22 mouse cellular contexts compared by ENCODE assay signal in the genomic region with DNA sequence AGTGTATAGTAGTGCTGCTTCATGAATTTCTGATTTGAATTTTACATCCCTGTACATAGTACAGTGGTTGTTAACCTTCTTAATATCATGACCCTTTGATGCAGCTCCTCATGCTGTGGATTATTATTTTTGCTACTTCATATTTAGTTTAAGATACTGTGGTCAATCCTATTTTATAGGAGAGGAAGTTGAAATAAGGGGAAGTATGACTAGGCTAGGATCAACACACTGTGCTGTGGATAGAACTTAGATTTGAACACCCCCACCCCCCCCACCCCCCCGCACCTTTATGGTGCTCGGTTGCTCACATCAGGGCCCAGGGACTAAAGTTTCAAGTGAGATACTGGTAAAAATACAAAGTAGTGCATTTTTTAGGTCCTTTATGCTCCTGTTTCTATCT. TPM values are rescaled to one million over a fixed set of nuclear protein-coding genes. Genes with fewer than 3 reads are reported as not detected.
DNase-seq lines count a peak whose midpoint lies in the region; ATAC-seq and TF ChIP-seq lines count a peak whose summit lies in the region.
"Had no signal": no experiment of that assay in that cellular context is flagged by ENCODE, and none has a peak within 500 bp of the region (broad histone marks: within the 10 kb centered on the region; RNA-seq: fewer than 3 reads in every experiment).

No protein-coding gene starts in this region.

- no peaks in the 10 kb centered on the region for H3K9me3 ChIP-seq in G1E (replicated peaks)
- H3K9me3 ChIP-seq: forebrain, embryonic 10.5 days; forebrain, embryonic 13.5 days; heart, embryonic 12.5 days; heart, embryonic 15.5 days had no signal

- TF ChIP-seq POLR2A in bone marrow macrophage, adult 2 months (IDR thresholded peaks at IDR 0.05; ENCODE audit: borderline replicate concordance, low read depth, low read length) = no peak
- no peak for TF ChIP-seq POLR2A in lung, adult 2 months (IDR thresholded peaks at IDR 0.05; ENCODE audit: borderline replicate concordance, extremely low read depth, low read depth, low read length)

- no peaks in the 10 kb centered on the region for H3K4me1 ChIP-seq in G1E (ENCODE audit: insufficient read depth, low read depth, low read length)
- peaks cover 3% of the 10 kb centered on the region for H3K4me1 ChIP-seq in bone marrow macrophage, adult 2 months (ENCODE audit: control insufficient read depth, insufficient read depth, low read length)
- H3K4me1 ChIP-seq in lung, adult 2 months (ENCODE audit: control insufficient read depth, insufficient read depth, low read length) = no peaks in the 10 kb centered on the region
- H3K4me1 ChIP-seq: forebrain, embryonic 10.5 days; forebrain, embryonic 13.5 days; heart, embryonic 12.5 days; heart, embryonic 15.5 days had no signal

- H3K36me3 ChIP-seq in G1E (replicated peaks) = peaks cover 41% of the 10 kb centered on the region

- no peaks in the 10 kb centered on the region for H3K27me3 ChIP-seq in G1E (ENCODE audit: insufficient read depth, low read length)
- H3K27me3 ChIP-seq: CH12.LX; forebrain, embryonic 13.5 days; heart, embryonic 12.5 days; heart, embryonic 15.5 days had no signal

- 84% methylated on average over 2 of the region's 2 CpGs for WGBS in lung, adult 2 months

- H3K27ac ChIP-seq in bone marrow macrophage, adult 2 months (ENCODE audit: insufficient read depth, low read depth, low read length) = peak overlapping the region; percentile 40; the same call in 1 of the 2 replicates
- H3K27ac ChIP-seq: forebrain, embryonic 10.5 days; forebrain, embryonic 13.5 days; heart, embryonic 15.5 days; hindbrain, embryonic 14.5 days; hindbrain, postnatal 0 days had no signal

- no peak for DNase-seq in G1E (ENCODE audit: low spot score)
- no peak for DNase-seq in kidney, postnatal 10 days
- DNase-seq in cerebellum, adult 8-10 months = no peak
- no peak for DNase-seq in lung, adult 2 months
- no peak for DNase-seq in MN1 (ENCODE audit: low spot score)
- DNase-seq: adrenal gland, adult 2 months; adrenal gland, postnatal 14 days; cerebellum, postnatal 36 days; gastrocnemius, postnatal 10 days; heart, postnatal 36 days had no signal

- H3K4me3 ChIP-seq in G1E (ENCODE audit: low read depth, low read length) = no peak overlapping the region
- H3K4me3 ChIP-seq in bone marrow macrophage, adult 2 months (ENCODE audit: insufficient read depth, low read length) = no peak overlapping the region
- no peak overlapping the region for H3K4me3 ChIP-seq in lung, adult 2 months (replicated peaks; ENCODE audit: extremely low read depth, low read depth, low read length)
- H3K4me3 ChIP-seq: forebrain, embryonic 10.5 days; forebrain, embryonic 13.5 days; heart, embryonic 12.5 days; heart, embryonic 15.5 days had no signal

- TF ChIP-seq CTCF in G1E (IDR thresholded peaks at IDR 0.05; ENCODE audit: low read depth, low read length) = no peak
- TF ChIP-seq CTCF in bone marrow macrophage, adult 2 months (IDR thresholded peaks at IDR 0.05; ENCODE audit: low read depth, low read length) = no peak
- no peak for TF ChIP-seq CTCF in lung, adult 2 months (IDR thresholded peaks at IDR 0.05; ENCODE audit: insufficient read depth, low read length)

- ATAC-seq in G1E (ENCODE audit: extremely low read depth, insufficient number of reproducible peaks, low FRiP score, poor library complexity, severe bottlenecking) = peak; percentile 28; the same call in 1 of the 2 replicates
- peak; percentile 27 to 62; a peak in 2 of 4 replicates for ATAC-seq in hematopoietic stem cell, adult 5-6 weeks (replicated peaks in 1 of 2; ENCODE audit: insufficient read depth in 1 of 2, low FRiP score in 2 of 2, low TSS enrichment in 1 of 2, low read depth in 1 of 2, poor library complexity in 2 of 2, severe bottlenecking in 2 of 2)
- ATAC-seq in monocyte, adult 5-6 weeks (replicated peaks; ENCODE audit: insufficient number of reproducible peaks, low FRiP score, low TSS enrichment, poor library complexity, severe bottlenecking) = peak; percentile 68; the same call in 1 of the 2 replicates
- ATAC-seq: forebrain, embryonic 13.5 days; hindbrain, postnatal 0 days; inflammation-experienced regulatory T-cells, adult 6 months; intestine, embryonic 16.5 days had no signal

RNA-seq across cellular contexts. Expression of a gene that starts 58.7 kb away (rescaled TPM):
- total RNA-seq in G1E (2014; fragmentation: Nextera tagmentation) (150 and 160 TPM in 2 replicates), G1E (2017) (115 and 121 TPM in 2 replicates)
- polyA plus RNA-seq in G1E (2012) = 38.1 and 46.7 TPM in 2 replicates
- 102 and 122 TPM in 2 replicates for polyA plus RNA-seq in bone marrow macrophage, adult 2 months (2012; ENCODE audit: insufficient read depth, insufficient read length, missing spikeins)
- 124 and 163 TPM in 2 replicates for total RNA-seq in hematopoietic stem cell, adult 5-6 weeks (2017)
- total RNA-seq in monocyte, adult 5-6 weeks (2017) = 174 to 215 TPM (median 213 TPM) in 3 replicates
- 39.3 and 40.5 TPM in 2 replicates for polyA plus RNA-seq in lung, adult 2 months (2012; rRNA removed)
